Mouse (Mus musculus) frontal cortex, postnatal 10 days (tissue): ENCODE data around the gene Opa1.

Source experiments
- DNase-seq, 2 experiments: peaks; one replicate each; pipeline ENCODE4 v3.0.0; 2022; ENCODE audit warnings: low spot score in 2 of 2, mixed read lengths in 1 of 2

Opa1 gene

DNA sequence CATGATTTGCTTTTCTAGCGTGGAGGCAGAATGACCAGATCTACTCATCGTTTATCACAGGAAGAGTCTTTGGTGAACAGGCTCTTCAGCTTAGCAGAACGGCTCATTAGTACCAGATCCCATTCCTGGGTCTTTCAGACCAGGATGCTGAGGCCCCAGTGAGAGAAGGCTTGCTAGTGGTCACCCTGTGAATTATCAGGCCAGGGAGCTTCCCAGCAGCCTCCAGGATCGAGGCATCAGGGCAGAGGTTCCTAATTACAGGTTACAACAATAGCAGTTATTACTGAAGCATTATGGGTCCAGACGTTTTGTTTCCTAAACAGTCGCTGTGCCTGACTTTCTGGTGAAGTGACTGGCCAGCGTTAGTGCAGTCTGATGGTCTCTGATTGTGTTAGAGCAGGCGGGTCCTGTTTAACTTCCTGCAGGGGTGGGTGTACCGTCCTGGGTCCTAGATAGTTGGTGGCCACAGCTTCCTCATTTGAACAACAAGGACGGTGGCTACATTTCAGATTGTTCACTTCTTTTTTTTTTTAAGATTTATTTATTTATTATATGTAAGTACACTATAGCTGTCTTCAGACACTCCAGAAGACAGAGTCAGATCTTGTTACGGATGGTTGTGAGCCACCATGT lies 110.2 kb downstream of the Opa1 start:
- DNase-seq = no peak

DNA sequence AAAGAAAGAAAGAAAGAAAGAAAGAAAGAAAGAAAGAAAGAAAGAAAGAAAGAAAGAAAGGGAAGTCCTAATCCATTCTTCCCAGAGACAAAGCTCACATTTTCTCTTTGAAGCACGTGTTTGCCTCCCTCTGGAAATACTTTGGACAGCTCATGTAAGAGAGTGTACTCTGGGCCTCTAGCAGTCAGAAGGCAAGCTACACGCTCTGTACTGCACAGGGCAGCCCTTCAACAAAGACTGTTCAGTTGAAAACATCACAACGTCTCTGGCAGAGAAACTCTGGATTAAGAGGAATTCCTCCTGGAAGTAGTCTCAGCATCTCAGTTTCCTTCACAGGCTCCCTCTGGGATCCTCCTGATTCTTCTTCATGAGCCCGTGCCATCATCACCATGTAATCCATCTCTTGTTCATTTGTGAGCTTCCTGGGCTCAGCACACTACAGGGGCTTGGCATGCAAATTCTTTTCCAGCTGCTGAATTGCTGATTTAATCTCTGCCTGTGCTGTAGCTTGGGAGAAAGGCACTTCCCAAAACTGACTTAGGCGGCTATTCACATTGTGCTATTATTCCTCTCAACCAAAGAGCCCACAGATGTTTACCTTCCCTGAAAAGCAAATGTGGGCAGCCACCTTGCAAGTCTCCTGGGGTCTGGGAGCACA lies 114.0 kb downstream of the Opa1 start:
- no peak for DNase-seq

DNA sequence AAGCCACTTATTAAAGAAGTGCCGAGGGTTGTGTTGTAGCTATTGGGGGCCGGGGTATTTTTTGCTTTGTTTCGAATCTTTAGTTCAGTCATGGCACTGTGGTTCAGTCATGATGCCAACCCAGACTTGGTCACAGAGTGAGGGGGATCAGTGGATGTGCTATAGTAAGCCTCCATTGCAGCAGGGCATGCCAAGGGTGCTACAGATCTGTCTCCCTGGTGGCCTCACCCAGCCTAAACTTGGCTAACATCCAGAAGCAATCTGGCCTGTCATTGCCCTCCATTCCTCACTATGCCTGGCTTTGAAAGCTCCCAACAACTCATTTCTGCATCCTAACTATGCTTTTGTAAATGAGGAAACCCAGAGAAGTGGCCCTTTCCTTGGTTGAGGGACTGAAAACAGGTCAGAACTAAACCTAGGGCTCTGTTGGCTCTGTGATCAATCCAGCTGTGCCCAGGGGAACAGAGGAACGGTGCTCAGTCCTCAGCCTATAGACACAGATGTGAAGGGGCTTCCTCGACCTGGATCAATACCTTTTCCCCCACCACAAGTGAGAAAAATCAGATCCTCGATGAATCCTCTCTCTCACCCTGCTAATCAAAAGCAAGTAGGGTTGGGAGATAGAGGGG lies 114.8 kb downstream of the Opa1 start:
- no peak for DNase-seq

DNA sequence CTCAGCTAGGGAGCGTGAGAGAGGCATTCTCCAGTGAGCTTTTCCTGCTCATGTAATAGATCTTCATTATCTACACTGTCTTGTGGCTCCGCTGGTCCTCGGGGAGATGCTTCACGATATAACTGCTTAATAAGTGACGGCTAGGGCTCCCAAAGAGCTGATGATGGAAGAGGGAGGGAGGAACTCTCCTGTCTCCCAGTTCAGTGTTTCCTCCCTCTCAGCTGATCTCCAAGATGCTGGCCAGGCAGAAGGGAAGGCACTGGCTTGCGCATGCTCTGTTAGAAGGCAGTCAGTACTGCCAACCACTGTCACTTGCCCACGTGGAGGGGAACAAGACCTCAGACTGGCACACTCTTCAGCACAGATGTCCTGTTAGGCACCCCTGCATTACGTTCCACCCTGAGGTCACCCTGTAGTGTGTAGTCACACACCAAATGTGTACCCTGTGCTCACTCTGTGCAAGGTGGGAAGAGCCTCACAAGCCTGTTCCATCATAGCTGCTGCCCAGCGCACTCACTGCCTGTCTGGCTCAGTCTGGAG lies 115.4 kb downstream of the Opa1 start:
- no peak for DNase-seq
